Mouse (Mus musculus) ES-Bruce4 (cell line): ENCODE data around the gene Sox5. TPM values are rescaled to one million over a fixed set of nuclear protein-coding genes. Genes with fewer than 3 reads are reported as not detected.

Experiments used
- H3K27ac ChIP-seq: 2 replicates; pipeline ENCODE4 v1.5.1; 2012; ENCODE audit warnings: low read length, inconsistent platforms; ENCODE audit not compliant: insufficient read depth
- H3K27me3 ChIP-seq: 2 replicates; pipeline ENCODE4 v1.6.1; 2012; ENCODE audit warnings: mild to moderate bottlenecking, low read length, inconsistent platforms; ENCODE audit not compliant: control insufficient read depth, poor library complexity, insufficient read depth, severe bottlenecking
- H3K36me3 ChIP-seq: 2 replicates; pipeline ENCODE4 v1.6.1; 2012; ENCODE audit warnings: inconsistent platforms, mild to moderate bottlenecking, low read length, moderate library complexity; ENCODE audit not compliant: control insufficient read depth, poor library complexity, insufficient read depth, severe bottlenecking
- H3K4me1 ChIP-seq: one replicate; pipeline ENCODE4 v1.8.1; 2011; ENCODE audit warnings: low read length; ENCODE audit not compliant: control insufficient read depth, insufficient read depth
- H3K4me3 ChIP-seq: 2 replicates; pipeline ENCODE4 v1.5.1; 2011; ENCODE audit warnings: low read depth, mild to moderate bottlenecking, low read length
- H3K9ac ChIP-seq: 2 replicates; pipeline ENCODE4 v1.6.1; 2012; ENCODE audit warnings: low read depth, mild to moderate bottlenecking, inconsistent platforms; ENCODE audit not compliant: poor library complexity, severe bottlenecking
- H3K9me3 ChIP-seq: replicated peaks from 2 replicates; pipeline ENCODE4 v1.6.1; 2012; ENCODE audit warnings: mild to moderate bottlenecking, low read length, inconsistent platforms; ENCODE audit not compliant: control insufficient read depth, poor library complexity, insufficient read depth, severe bottlenecking
- CTCF ChIP-seq: IDR thresholded peaks from one replicate; pipeline ENCODE4 v1.8.1; 2011; ENCODE audit warnings: low read depth, low read length
- EP300 ChIP-seq: IDR thresholded peaks from 2 replicates; pipeline ENCODE4 v1.6.1; 2011; ENCODE audit warnings: low read depth, low read length; ENCODE audit not compliant: insufficient read depth
- POLR2A ChIP-seq: IDR thresholded peaks from one replicate; pipeline ENCODE4 v1.8.1; 2011; ENCODE audit warnings: low read length; ENCODE audit not compliant: insufficient read depth
- polyA plus RNA-seq: library from polyadenylated mRNA; stranded (reverse); fragments of >200 nt; gene quantifications from 2 replicates; pipeline ENCODE4 v1.2.4, GENCODE M21; 2011; ENCODE audit warnings: low read depth; ENCODE audit not compliant: missing spikeins, insufficient read depth, insufficient read length

Gene Sox5
- polyA plus RNA-seq, 1 experiment: not detected

DNA sequence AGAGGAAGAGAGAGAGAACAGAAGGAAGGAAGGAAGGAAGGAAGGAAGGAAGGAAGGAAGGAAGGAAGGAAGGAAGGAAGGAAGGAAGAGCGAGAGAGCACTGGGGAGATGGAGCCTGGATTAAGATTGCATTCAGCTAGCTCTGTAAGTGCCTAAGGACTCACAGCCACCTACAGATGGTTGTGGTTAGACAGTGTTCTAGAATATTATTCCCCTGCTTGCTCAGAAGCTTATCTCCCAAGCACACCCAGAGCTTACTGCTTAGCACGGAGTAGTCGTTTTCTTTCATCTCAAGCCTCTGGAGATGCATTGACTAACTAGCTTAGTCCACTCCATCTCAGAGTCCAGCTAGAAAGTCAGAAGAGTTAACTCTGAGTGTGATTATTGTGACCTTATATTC is 770.8 kb downstream of the Sox5 start:
- Histone ChIP-seq H3K36me3 (no peaks in the 10 kb centered on the region), H3K27me3 (no peaks in the 10 kb centered on the region), H3K27ac (no peak overlapping the region), H3K9me3 (no peaks in the 10 kb centered on the region), H3K4me1 (no peaks in the 10 kb centered on the region), H3K4me3 (no peak overlapping the region), H3K9ac (no peak overlapping the region)
- TF ChIP-seq CTCF (no peak), EP300 (no peak), POLR2A (no peak)

DNA sequence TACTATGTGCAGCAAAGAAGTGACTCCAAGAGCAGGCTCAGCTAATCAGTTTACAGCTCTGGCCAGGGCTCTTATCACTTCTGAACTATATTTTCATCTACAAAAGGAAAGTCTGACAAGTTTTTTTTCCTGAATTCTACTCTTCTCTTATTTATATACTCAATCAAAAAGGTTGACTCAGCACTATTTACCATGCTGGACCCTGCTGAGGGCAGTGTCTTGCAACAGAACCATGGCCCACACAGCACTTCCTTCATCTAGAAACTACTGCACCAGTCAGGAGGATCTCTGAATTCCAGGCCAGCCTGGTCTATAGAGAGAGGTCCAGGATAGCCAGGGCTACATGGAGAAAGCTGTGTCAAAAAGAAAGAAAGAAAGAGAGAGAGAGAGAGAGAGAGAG is 771.5 kb downstream of the Sox5 start:
- Histone ChIP-seq H3K27ac (no peak overlapping the region), H3K4me3 (no peak overlapping the region), H3K36me3 (no peaks in the 10 kb centered on the region), H3K27me3 (no peaks in the 10 kb centered on the region), H3K9me3 (no peaks in the 10 kb centered on the region), H3K4me1 (no peaks in the 10 kb centered on the region), H3K9ac (no peak overlapping the region)
- TF ChIP-seq CTCF: no peak
- TF ChIP-seq POLR2A: no peak
- no peak for TF ChIP-seq EP300

DNA sequence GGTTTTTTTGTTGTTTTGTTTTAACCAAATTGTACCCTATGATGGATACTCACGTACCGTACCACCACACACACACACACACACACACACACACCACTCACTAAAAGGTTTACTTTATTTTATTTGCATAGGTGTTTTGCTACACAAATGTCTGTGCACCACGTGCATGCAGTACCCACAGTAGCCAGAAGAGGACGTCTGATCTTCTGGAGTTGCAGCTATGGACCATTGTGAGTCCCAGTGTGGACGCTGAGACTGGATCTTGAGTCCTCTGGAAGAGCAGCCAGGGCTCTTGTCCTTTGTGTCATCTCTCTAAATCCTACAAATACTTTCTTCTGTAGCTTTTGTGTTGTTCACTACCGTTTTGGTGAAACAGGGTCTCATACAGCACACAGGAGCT is 776.6 kb downstream of the Sox5 start:
- Histone ChIP-seq H3K4me1 (no peaks in the 10 kb centered on the region), H3K36me3 (no peaks in the 10 kb centered on the region), H3K27me3 (no peaks in the 10 kb centered on the region), H3K9ac (no peak overlapping the region), H3K4me3 (no peak overlapping the region), H3K27ac (no peak overlapping the region), H3K9me3 (no peaks in the 10 kb centered on the region)
- TF ChIP-seq EP300: no peak
- no peak for TF ChIP-seq POLR2A
- no peak for TF ChIP-seq CTCF

DNA sequence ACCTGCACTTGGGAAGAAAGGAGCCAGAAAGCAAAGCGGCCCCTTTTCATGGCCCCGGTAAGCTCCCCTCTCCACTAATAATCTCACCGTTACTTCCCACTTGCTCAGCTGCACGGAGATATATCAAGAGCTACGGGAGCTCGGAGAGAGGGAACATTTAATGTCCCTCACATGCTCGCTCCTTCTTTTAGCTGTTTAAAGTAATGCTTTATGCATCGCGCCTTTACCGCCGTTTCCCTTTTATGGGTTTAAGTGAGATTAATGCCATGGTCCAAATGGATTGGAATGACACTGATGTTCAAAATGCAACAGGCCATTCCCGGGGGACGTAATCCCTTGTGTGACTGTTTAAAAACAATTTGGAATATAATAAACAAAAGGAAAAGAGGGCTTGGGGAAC is 783.6 kb downstream of the Sox5 start:
- H3K27me3 ChIP-seq: no peaks in the 10 kb centered on the region
- no peaks in the 10 kb centered on the region for H3K9me3 ChIP-seq
- H3K27ac ChIP-seq: no peak overlapping the region
- no peak overlapping the region for H3K4me3 ChIP-seq
- no peak overlapping the region for H3K9ac ChIP-seq
- no peak for TF ChIP-seq CTCF
- no peak for TF ChIP-seq POLR2A
- no peak for TF ChIP-seq EP300
- H3K36me3 ChIP-seq: no peaks in the 10 kb centered on the region
- H3K4me1 ChIP-seq: no peaks in the 10 kb centered on the region

DNA sequence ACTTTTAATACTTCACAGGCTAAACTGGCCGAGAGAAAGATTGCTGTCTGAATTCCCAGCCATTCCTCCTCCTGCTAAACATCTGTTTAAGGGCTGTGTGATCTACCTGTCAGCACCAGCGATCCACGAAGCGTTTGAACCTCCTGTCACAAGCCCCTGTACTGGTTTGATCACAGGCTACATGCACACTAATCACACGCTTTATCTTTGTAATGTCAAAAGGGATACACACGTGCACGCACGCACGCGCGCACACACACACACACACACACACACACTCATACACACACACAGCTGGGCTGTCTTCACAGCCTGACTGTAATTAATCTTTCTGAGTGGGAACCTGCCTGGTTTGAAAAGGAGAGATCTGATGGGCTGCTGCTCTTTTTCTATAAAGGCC is 784.2 kb downstream of the Sox5 start:
- Histone ChIP-seq H3K27ac (no peak overlapping the region), H3K9ac (no peak overlapping the region), H3K4me3 (no peak overlapping the region), H3K27me3 (no peaks in the 10 kb centered on the region), H3K9me3 (no peaks in the 10 kb centered on the region), H3K4me1 (no peaks in the 10 kb centered on the region), H3K36me3 (no peaks in the 10 kb centered on the region)
- no peak for TF ChIP-seq POLR2A
- TF ChIP-seq CTCF: no peak
- no peak for TF ChIP-seq EP300

DNA sequence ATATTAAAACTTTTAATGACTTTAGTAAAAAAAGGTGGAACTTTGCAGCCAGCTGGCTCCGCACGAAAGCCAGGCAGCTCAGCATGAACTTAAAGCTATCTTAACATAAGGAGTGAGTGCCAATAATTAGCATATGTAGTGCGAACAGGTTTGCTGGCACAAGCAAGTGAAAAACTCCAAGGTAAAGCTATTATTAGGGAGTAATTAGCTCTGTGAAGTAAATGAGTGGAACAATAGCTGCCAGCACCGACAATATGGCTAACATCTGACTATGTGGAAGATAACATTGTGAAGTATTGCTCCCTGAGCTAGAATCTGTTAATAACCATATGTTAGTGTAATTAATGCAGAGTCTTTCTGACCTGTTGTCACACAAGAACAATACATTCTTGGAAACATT is 786.7 kb downstream of the Sox5 start:
- Histone ChIP-seq H3K27ac (no peak overlapping the region), H3K4me1 (no peaks in the 10 kb centered on the region), H3K36me3 (no peaks in the 10 kb centered on the region), H3K27me3 (no peaks in the 10 kb centered on the region), H3K9me3 (no peaks in the 10 kb centered on the region), H3K4me3 (no peak overlapping the region), H3K9ac (no peak overlapping the region)
- no peak for TF ChIP-seq POLR2A
- no peak for TF ChIP-seq EP300
- TF ChIP-seq CTCF: no peak
